Mouse (Mus musculus) intestine, postnatal 0 days (tissue): ENCODE results near the gene Srebf2. TPM values are rescaled to one million over a fixed set of nuclear protein-coding genes. Genes with fewer than 3 reads are reported as not detected.

Experiments
- ATAC-seq: fragments of 200-750 bp; cut with Nextera tagmentation; 2 replicates; pipeline ENCODE4 v1.8.0; 2017; ENCODE audit warnings: mild to moderate bottlenecking, moderate TSS enrichment, moderate library complexity
- H3K27ac ChIP-seq: fragments of 300-500 bp; sonication (generic); 2 replicates; pipeline ENCODE4 v1.5.1; 2014; ENCODE audit warnings: mild to moderate bottlenecking, low read depth, low read length, moderate library complexity
- H3K27me3 ChIP-seq: fragments of 300-500 bp; sonication (generic); replicated peaks from 2 replicates; pipeline ENCODE4 v1.6.1; 2014; ENCODE audit warnings: low read length, mixed read lengths; ENCODE audit not compliant: control insufficient read depth, insufficient read depth
- H3K36me3 ChIP-seq: fragments of 300-500 bp; sonication (generic); 2 replicates; pipeline ENCODE4 v1.6.1; 2014; ENCODE audit warnings: mild to moderate bottlenecking, moderate library complexity; ENCODE audit not compliant: control insufficient read depth, insufficient read depth
- H3K4me1 ChIP-seq: fragments of 300-500 bp; sonication (generic); replicated peaks from 2 replicates; pipeline ENCODE4 v1.6.1; 2014; ENCODE audit warnings: antibody characterized with exemption, low read length, mixed read lengths; ENCODE audit not compliant: control insufficient read depth, insufficient read depth
- H3K4me2 ChIP-seq: fragments of 300-500 bp; sonication (generic); replicated peaks from 2 replicates; pipeline ENCODE4 v1.6.1; 2014; ENCODE audit warnings: low read depth, mild to moderate bottlenecking, moderate library complexity
- H3K4me3 ChIP-seq: fragments of 300-500 bp; sonication (generic); 2 replicates; pipeline ENCODE4 v1.5.1; 2014; ENCODE audit warnings: low read depth, low read length
- H3K9ac ChIP-seq: fragments of 300-500 bp; sonication (generic); 2 replicates; pipeline ENCODE4 v1.6.1; 2014; ENCODE audit warnings: mild to moderate bottlenecking, low read depth, low read length
- H3K9me3 ChIP-seq: fragments of 300-500 bp; sonication (generic); 2 replicates; pipeline ENCODE4 v1.6.1; 2016; ENCODE audit warnings: mixed run types; ENCODE audit not compliant: control insufficient read depth
- CTCF ChIP-seq: sonication (generic); IDR thresholded peaks from 2 replicates; pipeline ENCODE4 v1.5.1; 2016; ENCODE audit warnings: low read depth, mild to moderate bottlenecking, control low read depth, antibody characterized with exemption, moderate library complexity
- WGBS: fragments of 180-500 bp; shearing (Covaris S2); extraction: QIAGEN DNeasy Blood & Tissue Kit; methylation state at CpG from one replicate; pipeline ENCODE4 v1.1.7; 2014; 5-methylcytosine and 5-hydroxymethylcytosine counted together
- microRNA counts: library from miRNA; unstranded; fragments of <30 nt; microRNA quantifications from one replicate; lab custom pipeline; 2016
- microRNA-seq: library from miRNA; unstranded; fragments of <30 nt; microRNA quantifications from one replicate; pipeline ENCODE4, GENCODE M21; 2016
- polyA plus RNA-seq: library from polyadenylated mRNA; unstranded; fragments of >200 nt; fragmentation: Nextera tagmentation; extraction: Ambion mirVana; gene quantifications from 2 replicates; pipeline ENCODE4 v1.2.1, GENCODE M21; 2015

The Srebf2 gene
- polyA plus RNA-seq, 1 experiment from 2014 or later: 68.7 TPM

- no peak for ATAC-seq
- Histone ChIP-seq H3K9me3 (no peaks in the 10 kb centered on the region), H3K4me3 (no peak overlapping the region), H3K9ac (no peak overlapping the region), H3K36me3 (no peaks in the 10 kb centered on the region), H3K4me2 (no peak overlapping the region), H3K27ac (no peak overlapping the region), H3K4me1 (no peaks in the 10 kb centered on the region), H3K27me3 (0 out of 2 replicates have a peak, but pooled peaks cover 7% of the 10 kb centered on the region)
- 94% methylated on average over 3 of the region's 3 CpGs for WGBS
- TF ChIP-seq CTCF: peak; percentile 49
These were observed 104.6 kb downstream of the Srebf2 start for GRCm38 (mm10) chr15:82251579-82251978.

- no peak within 1 kb of the TSS for H3K27ac ChIP-seq
- H3K9ac ChIP-seq: no peak within 1 kb of the TSS
- 0 out of 2 replicates have a peak, but pooled peaks cover 10% of the 10 kb centered on the region for H3K27me3 ChIP-seq
- ATAC-seq: 0 out of 2 replicates have a peak, but pooled peaks have one; percentile 30
- H3K4me1 ChIP-seq: no peaks in the 10 kb centered on the region
- H3K4me2 ChIP-seq: no peak within 1 kb of the TSS
- 68% methylated on average over 6 of the region's 6 CpGs for WGBS
- no peaks in the 10 kb centered on the region for H3K36me3 ChIP-seq
- no peak within 1 kb of the TSS for H3K4me3 ChIP-seq
- no peaks in the 10 kb centered on the region for H3K9me3 ChIP-seq
- no peak for TF ChIP-seq CTCF
These were observed 105.1 kb downstream of the Srebf2 start, which contains the start of gene 1500009C09Rik for GRCm38 (mm10) chr15:82252097-82252496. Gene 1500009C09Rik (plus strand): TSS chr15:82252397.

MicroRNAs within 50 kb of the gene (microRNA counts, 519-probe panel; counts per million panel counts)
- 3,324 counts per million, percentile 38 among the panel's probes with 10 or more counts for microRNA mmu-miR-33 (lab: Ali Mortazavi, UCI)

Small RNA genes within 50 kb of the gene (microRNA-seq; reads per million reads assigned to microRNA genes)
- gene Mir33: 91.8 reads per million, percentile 47 among the genes with 10 or more reads in this experiment

Other genes with a start within 250 kb of the Srebf2 start
- gene Polr3h, start 220.9 kb upstream of the Srebf2 start, polyA plus RNA-seq: 114 and 123 TPM in 2 replicates
- gene Csdc2, start 210.4 kb upstream of the Srebf2 start, polyA plus RNA-seq: 4.4 and 4.9 TPM in 2 replicates
- gene Pmm1, start 186.3 kb upstream of the Srebf2 start, polyA plus RNA-seq: 14.5 and 15.8 TPM in 2 replicates
- not detected in 2 replicates for gene 1700029P11Rik, start 166.6 kb upstream of the Srebf2 start, polyA plus RNA-seq
- gene Xrcc6, start 159.3 kb upstream of the Srebf2 start, polyA plus RNA-seq: 22.6 and 23.2 TPM in 2 replicates
- 10.0 and 12.1 TPM in 2 replicates for gene Desi1, start 113.3 kb upstream of the Srebf2 start, polyA plus RNA-seq
- 86.1 and 99.0 TPM in 2 replicates for gene Snu13, start 99.6 kb upstream of the Srebf2 start, polyA plus RNA-seq
- gene 4930407I10Rik, start 88.0 kb upstream of the Srebf2 start, polyA plus RNA-seq: not detected in 2 replicates
- not detected in 2 replicates for gene Mei1, start 77.2 kb upstream of the Srebf2 start, polyA plus RNA-seq
- gene Ccdc134, start 19.3 kb upstream of the Srebf2 start, polyA plus RNA-seq: 3.5 and 4.2 TPM in 2 replicates
- not detected in 2 replicates for gene Shisa8, start 65.6 kb downstream of the Srebf2 start, polyA plus RNA-seq
- gene Tnfrsf13c, start 77.2 kb downstream of the Srebf2 start, polyA plus RNA-seq: 0.10 TPM in 1 of 2 replicates, not detected in the other
- 14.8 and 16.5 TPM in 2 replicates for gene Cenpm, start 97.6 kb downstream of the Srebf2 start, polyA plus RNA-seq
- gene 1500009C09Rik, start 105.2 kb downstream of the Srebf2 start, polyA plus RNA-seq: 0.13 TPM in 1 of 2 replicates, not detected in the other
- 1.7 and 3.0 TPM in 2 replicates for gene Sept3, start 127.7 kb downstream of the Srebf2 start, polyA plus RNA-seq
- gene Wbp2nl, start 151.8 kb downstream of the Srebf2 start, polyA plus RNA-seq: not detected in 2 replicates
- gene Naga, start 191.7 kb downstream of the Srebf2 start, polyA plus RNA-seq: 1,439 and 1,503 TPM in 2 replicates
- 5.4 and 5.5 TPM in 2 replicates for gene Pheta2, start 191.8 kb downstream of the Srebf2 start, polyA plus RNA-seq
- gene Smdt1, start 191.8 kb downstream of the Srebf2 start, polyA plus RNA-seq: 448 and 457 TPM in 2 replicates
- 830 and 832 TPM in 2 replicates for gene Ndufa6, start 207.1 kb downstream of the Srebf2 start, polyA plus RNA-seq
- gene Cyp2d22, start 233.1 kb downstream of the Srebf2 start, polyA plus RNA-seq: 5.7 and 7.6 TPM in 2 replicates
- gene Cyp2d11, start 246.8 kb downstream of the Srebf2 start, polyA plus RNA-seq: not detected in 2 replicates